Mouse (Mus musculus) CD8-positive naive resting alpha-beta T cell, adult 2 months (primary cell): ENCODE measurements at regions not wholly inside any gene's neighbourhood (a gene's known extent, or its start where the extent isn't known, plus 50 kb on each side); places are given as distances from the start of the nearest gene placed in this dataset.

Experiments used
- DNase-seq, 2 experiments: peaks; one replicate each; pipeline ENCODE4 v3.0.0; 2022; ENCODE audit warnings: low read depth in 2 of 2, low spot score in 2 of 2

DNA sequence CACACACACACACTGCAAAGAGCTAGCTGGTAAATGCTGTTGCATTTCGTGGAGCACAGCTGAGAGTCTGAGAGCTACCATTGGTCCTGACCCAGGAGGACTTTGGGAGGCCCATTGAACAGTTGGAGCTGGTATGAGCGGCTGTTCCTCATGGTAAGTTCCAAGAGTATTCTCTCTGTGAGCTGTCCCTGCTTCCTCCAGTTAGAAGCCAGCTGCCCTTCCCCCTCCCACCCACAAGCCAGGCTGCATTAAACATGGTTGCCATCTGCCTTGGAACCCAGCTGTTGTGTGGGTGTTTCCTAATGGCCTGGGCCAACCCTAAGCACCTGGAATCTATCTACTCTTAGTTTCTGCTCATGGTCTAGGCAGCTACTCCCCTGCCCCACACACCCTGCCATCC is 174.4 kb downstream of the Cct6b start:
- no peak for DNase-seq

DNA sequence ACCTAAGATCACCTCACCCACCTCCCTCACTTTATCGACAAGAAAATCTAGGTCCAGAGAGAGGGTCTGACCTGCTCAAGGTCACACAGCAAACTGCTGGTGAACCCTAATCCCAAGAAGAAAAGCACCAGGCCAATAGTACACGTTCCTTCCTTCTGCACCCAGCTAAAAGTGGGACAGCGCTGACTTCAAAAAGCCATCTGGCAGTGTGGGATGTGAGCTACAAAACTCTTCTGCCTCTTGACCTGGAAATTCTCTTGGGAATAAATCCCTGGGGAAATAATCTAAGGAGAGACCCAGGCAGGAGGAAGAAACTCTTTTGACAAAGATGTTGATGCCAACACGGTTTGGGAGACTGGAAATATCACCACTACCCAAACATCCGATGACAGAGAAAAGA is 175.4 kb downstream of the Cct6b start:
- DNase-seq = no peak

DNA sequence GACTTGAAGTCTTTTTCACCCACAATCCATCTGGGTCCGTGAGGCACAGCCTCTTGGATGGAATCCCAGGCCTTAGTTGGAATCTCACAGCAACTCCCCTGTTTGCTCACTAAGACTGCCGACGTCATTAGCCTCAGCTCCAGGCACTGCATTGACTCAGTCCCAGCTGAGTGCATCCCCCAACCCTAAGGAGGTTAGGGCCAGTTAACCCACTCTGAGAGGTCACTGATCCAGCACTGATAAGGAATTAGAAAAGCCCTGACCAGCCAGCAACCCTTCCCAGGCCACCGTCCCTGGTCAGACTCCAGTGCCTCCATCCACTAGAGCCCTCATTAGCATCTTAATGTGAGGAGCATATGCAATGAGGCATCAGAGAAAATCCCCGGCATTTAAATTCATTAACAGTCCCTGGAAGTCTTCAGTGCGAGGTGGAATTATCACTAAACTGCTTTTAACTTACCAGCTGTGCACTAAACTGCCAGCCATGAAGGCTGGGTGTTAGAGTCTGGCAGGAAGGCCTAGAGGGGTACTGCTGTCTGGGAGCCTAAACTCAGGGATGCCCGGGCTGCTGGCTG is 184.2 kb downstream of the Cct6b start:
- no peak for DNase-seq

DNA sequence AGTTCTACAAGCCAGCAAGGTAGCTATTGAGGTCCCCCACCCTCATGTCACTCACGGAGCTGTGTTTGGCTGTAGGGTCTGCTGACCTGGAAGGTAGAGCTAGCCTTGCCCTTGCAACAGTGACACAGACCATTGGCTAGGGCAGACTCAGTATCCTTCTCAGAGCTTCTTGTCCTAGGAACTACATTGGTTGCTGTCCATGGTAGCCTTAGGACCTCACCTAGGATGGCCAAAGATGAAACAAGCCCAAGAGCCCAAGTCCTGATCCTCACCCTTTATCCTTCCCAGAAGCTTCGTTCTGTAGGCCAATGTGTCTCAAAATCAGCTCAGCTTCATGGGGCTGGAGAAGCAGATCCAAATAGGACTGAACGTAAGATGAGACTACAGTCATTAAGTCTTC is 187.3 kb downstream of the Tmem132e start:
- DNase-seq = no peak

DNA sequence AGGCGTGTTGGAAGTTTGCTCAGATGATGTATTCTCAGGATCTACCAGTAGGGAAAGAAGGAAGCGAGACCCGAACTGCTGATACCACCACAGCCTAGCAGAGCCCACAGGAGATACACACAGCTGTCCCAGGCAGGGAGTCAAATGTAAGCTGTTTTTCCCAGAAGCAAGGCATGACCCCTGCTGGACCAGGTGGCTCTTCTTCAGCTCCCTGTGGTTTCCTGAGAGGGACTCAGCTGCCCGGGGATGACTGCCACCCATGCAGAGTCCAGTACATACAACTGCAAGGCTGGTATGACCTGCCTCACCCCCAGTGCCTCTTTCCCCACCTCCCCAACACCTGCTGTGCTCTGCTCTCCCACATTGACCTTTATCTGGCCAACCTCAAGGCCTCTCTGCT is 184.4 kb downstream of the Tmem132e start:
- DNase-seq = no peak

DNA sequence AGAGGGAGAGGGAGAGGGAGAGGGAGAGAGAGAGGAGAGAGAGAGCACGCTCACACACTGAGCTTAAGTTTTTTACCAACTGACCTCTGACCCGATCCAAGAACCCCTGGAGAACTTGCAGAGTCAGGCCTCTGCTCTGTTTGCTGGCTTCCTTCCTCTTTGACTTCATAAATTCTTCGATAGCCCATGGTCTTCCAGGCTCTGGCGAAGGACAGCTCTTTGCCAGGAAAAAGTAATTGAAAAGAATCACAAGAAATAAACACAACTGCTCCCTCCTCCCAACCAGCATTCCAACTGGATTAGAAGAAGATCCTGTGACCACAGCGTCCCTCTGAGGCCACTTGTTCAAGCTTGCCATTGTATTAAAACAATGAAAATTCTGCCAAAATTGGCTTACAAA is 182.8 kb downstream of the Tmem132e start:
- DNase-seq = no peak

DNA sequence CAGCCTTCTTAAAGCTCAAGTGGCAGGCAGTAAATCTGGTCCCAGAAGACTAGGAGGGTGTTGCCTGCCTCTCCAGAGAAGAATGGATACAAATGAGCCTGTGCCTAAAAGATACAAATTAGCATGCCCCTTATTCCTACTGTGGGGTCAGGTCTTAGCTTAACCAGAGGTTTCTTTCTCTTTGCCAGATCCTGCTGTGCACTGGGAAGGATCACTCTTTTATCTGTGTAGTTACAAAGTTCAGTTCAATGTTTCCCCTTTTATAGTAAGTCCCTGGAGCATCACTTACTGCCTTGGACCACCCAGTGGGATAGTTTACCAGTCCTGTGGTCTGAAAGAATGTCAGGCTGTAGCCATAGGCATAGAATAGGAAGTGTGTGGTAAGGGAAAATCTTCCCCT is 181.1 kb downstream of the Tmem132e start:
- DNase-seq = no peak

DNA sequence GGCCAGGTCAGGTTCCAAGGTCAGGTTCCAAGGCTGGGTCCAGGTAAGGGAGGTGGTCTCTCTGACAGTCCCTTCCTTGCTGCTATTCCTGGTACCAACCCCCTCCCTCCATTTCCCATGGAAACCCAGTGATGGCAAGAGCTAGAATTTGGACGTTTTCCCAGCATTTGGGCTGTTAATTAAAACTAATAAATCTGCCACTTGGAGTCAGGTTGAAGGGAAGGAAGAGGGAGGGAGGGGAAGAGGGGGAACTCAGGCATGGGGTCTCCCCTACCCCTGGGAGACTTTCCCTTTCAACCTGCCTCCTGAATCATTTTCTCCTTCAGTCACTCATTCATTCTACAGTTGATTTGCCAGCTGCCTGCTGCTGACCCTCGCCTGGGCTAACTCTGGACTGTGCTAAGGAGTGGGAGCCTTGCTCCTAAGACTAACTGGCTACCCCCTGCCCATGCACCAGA is 179.5 kb downstream of the Tmem132e start:
- no peak for DNase-seq

DNA sequence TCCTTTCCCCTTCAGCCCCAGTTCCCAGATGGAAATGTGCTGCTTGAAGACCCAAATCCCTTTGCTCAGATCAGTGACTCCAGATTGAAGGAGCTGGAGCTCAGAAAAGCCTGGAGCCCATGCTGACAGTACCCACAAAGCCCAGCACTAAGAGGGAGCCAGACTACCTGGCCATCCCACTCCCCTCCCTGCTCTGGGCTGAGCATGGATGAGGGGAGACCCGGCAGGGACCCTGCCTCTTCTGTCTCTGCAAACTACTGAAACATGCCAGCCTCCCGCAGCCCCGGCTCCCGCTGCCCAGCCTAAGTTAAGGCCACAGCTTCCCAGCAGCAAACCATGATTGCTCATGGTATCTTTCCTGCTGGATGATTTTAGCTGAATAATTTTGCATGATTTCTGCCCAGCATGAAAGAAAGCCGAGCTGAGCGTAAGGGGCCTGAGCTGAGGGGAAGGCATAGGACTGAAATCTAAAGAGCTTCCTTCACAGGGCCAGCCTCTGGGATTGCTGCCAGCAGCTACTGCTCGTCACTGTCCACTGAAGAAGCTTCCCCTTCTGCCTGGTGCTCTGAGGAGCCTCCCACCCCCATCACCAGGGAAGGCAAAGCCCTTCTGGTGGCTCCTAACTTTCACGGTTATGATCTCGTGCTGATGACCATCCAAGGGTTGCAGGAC is 178.4 kb downstream of the Tmem132e start:
- no peak for DNase-seq

DNA sequence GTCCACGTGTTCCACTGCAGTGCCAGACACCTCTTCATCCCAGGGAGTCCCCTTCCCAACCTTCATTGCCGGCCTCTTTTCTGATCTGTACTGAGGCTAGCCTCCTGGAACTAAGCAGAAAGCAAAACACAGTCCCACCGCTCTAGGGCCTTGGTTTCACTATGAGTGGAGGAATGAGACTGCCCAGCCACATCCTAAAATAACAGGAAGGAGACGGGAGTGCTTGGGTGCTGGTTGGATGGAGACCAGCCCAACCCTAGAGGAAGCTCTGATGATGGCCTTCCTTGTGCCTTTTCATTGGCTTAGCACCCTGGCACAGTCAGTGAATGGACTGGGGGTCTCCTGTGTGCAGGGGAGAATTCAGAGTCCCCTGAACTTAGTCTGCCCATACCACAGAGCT is 177.4 kb downstream of the Tmem132e start:
- no peak for DNase-seq

DNA sequence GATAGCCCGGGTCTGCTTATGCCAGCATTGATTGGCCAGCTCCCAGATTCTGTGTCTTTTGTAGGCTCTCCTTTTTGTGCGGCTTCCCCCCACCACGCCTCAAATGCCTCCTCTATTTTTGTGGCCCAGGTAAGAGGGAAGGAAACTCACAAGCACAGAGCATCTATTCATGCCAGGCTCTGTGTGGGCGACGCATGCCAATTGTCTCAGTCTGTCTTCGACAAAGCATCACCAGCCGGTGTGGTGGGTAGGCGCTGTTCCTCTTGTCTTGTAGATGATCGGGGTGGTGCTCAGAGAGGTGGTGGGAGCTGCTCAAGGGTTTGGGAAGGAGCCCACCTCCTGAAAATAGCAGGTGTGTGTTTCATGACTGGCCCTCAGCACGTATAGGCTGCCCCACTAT is 175.5 kb downstream of the Tmem132e start:
- DNase-seq = no peak

DNA sequence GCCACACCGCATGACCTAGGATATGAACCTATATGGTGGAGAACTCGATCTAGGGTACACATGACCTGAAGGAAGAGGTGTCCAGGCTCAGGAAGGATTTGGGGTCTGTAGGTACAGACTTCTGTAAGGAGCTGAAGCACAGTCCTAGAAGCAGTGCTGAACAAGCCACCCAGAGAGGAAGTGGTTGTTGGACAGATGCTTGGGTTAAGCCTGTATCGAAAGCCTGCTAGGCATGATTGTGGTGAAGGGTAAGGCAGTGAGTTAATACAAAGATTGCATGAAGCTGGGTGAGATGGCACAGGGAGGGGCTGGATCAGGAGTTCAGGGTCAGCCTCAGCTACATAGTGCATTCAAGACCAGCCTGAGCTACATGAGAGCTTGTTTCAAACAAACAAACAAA is 153.3 kb downstream of the Tmem132e start:
- DNase-seq = no peak

DNA sequence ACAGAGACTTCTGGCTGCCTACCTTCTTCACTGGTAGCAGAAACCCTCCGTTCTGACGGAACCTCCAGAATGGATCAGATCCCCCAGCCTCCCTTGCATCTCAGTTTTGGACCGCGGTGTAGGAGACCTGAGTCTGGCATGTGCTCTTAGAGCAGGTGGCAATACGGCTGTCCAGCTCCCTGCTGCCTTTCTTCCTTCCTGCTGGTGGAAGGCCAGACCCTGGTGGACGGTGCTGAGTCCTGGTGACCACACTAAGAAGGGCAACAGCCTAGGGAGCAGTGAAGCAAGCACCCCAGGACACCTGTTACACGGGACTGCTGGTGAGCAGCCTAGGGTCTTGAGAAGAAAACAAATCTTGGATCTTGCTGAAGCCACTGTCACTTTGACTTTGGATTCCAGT is 152.7 kb downstream of the Tmem132e start:
- no peak for DNase-seq

DNA sequence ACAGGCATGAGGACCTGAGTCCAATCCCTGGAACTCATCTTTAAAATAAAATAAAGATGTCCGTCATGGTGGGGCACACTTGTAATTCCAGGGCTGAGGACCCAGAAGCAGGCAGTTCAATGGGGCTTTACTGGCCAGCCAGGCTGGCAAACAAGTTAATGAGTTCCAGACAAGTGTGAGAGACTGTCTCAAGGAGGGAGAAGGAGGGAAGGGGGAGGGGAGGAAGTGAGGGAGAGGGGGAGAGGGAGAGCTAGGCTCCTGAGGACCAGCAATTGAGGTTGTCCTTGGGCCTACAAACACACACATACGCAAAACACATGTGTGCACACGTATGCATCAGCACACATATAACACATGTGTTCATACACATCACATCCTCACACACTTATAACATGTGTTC is 149.2 kb downstream of the Tmem132e start:
- no peak for DNase-seq

DNA sequence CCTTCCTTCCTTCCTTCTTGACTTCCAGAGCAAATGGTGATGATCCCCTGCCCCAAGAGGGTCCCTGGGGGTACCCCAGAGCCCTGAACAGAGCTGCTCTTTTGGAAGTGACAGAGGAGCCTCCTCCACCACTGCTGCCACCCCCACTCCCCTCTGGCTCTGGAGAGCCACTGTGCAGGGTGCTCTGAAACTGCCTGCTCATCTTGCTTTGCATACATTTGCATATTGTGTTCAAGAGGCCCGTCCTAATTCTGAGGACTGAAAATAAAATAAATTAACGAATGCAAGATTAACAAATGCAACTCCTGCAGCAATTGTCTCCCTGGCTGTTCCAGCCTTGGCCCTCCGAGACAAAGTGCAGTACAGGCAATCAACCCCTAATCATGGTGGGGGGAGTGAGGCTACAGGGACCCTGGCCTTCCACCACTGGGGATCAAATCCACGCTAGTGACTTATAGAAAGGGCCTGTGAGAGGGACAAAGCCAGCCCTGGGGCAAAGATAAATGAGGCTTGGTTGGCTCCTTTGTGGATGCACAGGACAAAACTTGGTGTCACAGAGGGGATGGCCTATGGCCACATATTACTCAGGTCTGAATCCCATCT is 134.6 kb downstream of the Tmem132e start:
- DNase-seq = no peak

DNA sequence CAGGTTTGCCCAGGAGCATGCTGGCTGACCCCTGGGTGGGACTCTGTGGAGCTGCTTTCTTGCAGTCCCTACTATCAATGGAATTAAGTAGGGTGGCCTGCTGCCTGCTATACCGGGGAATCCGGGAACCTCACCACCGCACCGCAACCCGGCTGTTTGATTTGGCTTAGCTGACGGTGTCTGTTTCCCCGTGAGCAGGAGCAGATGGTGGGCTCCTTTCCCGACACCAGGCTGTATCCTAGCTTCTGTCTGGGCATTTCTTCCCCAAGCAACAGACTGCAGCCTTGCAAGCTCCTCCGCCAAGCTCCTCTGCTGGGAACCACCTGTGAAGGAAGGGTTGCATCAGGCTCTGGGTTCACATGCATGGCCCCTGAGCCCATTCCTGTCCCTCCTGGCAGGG is 132.7 kb downstream of the Tmem132e start:
- no peak for DNase-seq

DNA sequence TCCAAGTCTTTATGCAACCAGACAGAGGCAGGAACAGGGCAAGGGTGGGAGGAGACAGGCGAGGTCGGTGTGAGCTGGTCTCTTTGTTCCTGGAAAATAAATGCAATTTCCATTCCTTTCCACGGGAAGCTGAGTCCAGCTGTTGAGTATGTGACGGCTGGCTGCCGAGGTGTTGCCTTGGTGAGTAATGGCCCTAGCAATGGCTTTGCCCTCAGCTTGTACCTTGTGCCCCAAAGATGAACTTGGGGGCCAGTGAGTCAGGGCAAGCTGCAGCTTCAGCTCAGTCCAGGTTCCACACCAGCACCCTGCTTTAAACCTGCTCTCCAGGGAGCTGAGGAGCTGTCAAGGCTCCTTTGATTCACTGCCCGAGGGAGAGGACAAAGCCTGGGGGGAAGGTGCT is 130.0 kb downstream of the Tmem132e start:
- DNase-seq = no peak

DNA sequence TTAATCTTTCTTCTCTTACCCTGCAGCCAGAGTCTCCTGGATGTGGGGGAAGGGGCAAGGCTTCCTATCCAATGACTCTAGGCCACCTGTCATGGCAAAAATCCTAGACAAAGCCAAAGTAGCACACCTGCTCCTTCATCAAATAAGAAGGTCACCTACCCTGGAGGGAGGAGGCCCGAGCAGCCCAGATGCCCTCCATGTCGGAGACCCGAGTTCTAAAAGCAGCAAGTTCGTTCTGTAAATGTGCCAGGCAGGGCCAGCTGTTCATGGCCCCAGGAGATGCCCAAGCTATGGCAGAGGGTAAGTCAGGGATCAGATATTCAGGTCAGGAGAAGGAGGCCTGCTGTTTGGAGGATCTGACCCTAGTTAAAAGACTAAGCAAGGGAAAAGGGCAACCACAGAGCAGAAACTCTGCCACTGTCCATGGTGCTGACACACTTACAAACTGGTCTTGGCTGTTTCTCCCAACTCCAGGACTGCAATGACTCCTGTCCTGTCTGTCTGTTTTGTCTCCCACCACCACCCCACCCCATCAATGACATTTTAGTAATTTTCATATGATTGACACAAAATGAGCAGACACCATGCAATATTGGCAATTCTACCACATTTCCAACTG is 125.9 kb downstream of the Tmem132e start:
- no peak for DNase-seq

DNA sequence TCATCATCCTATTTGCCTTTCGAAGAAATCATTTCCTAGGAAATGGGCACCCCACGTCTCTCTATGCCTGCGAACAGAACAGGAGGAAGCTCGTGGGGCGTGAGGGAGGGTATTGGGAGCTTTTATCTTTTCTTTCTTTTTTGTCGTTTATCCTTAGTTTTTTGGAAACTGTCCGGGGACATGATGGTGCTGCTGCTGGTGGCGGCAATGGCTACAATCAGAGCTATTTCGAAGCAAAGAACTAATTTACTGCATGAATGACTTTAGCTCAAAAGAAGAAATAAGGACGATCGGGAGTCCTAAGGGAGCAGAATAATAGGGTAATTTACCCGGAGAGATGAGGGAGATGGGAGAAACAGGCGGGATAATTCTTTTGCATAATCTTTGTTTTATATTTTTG is 119.9 kb downstream of the Tmem132e start:
- no peak for DNase-seq
